Mouse (Mus musculus): Measurements from ENCODE around the gene Rbms3. TPM values are rescaled to one million over a fixed set of nuclear protein-coding genes. Genes with fewer than 3 reads are reported as not detected.

Gene Rbms3
- polyA plus RNA-seq, 1 experiment from 2014 or later, result 127 TPM

- H3K4me3 ChIP-seq, result no peak overlapping the region
- H3K9me3 ChIP-seq, result peaks cover 11% of the 10 kb centered on the region
- H3K36me3 ChIP-seq, result no peaks in the 10 kb centered on the region
- 27% methylated on average over 8 of the region's 8 CpGs for WGBS
- no peak overlapping the region for H3K4me2 ChIP-seq
- H3K27me3 ChIP-seq, result no peaks in the 10 kb centered on the region
- no peak for ATAC-seq (ENCODE audit: low read depth)
- H3K27ac ChIP-seq (replicated peaks), result peak overlapping the region; percentile 14; the same call in 1 of the 2 replicates
- no peak overlapping the region for H3K9ac ChIP-seq
- H3K4me1 ChIP-seq (replicated peaks), result peaks cover 8% of the 10 kb centered on the region
These were observed 990.0 kb downstream of the Rbms3 start for GRCm38 (mm10) chr9:116639597-116640301.

GRCm38 (mm10) chr9:116633786-116634185 is 995.9 kb downstream of the Rbms3 start:
- no peak for ATAC-seq (ENCODE audit: low read depth)

GRCm38 (mm10) chr9:116633075-116633474 is 996.6 kb downstream of the Rbms3 start:
- no peak overlapping the region for H3K27ac ChIP-seq (replicated peaks)
- no peaks in the 10 kb centered on the region for H3K4me1 ChIP-seq (replicated peaks)
- no peak overlapping the region for H3K9ac ChIP-seq
- peaks cover 3% of the 10 kb centered on the region for H3K9me3 ChIP-seq
- no peak overlapping the region for H3K4me2 ChIP-seq
- ATAC-seq (ENCODE audit: low read depth), result no peak
- H3K27me3 ChIP-seq, result no peaks in the 10 kb centered on the region
- no peaks in the 10 kb centered on the region for H3K36me3 ChIP-seq
- 82% methylated on average over 1 of the region's 1 CpGs for WGBS
- no peak overlapping the region for H3K4me3 ChIP-seq

More at GRCm38 (mm10) chr9:116633786-116634185, 995.9 kb downstream of the Rbms3 start:
- H3K4me1 ChIP-seq (replicated peaks), result no peaks in the 10 kb centered on the region
- no peaks in the 10 kb centered on the region for H3K27me3 ChIP-seq
- peaks cover 3% of the 10 kb centered on the region for H3K9me3 ChIP-seq
- 88% methylated on average over 5 of the region's 5 CpGs for WGBS
- H3K9ac ChIP-seq, result no peak overlapping the region
- no peak overlapping the region for H3K27ac ChIP-seq (replicated peaks)
- no peak overlapping the region for H3K4me3 ChIP-seq
- H3K36me3 ChIP-seq, result no peaks in the 10 kb centered on the region
- no peak overlapping the region for H3K4me2 ChIP-seq

DNA sequence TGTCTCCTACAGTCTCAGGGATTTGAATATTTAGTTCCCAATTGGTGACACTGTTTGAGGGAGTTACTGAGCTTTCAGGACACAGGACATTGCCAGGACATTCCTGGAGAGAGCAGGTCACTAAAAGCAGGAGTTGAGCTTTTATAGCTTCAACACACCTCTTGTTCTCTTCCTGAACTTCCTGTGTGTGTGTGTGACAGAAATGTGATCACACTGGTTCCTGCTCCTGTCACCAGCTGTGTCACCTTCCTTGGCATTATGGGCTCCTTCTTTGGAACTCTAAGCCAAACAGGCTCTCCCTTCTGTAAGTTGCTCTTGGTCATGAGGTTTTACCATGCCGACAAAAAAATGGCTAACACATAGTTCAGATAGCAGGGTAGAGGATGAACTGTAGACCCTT is 997.9 kb downstream of the Rbms3 start:
- Histone ChIP-seq H3K27me3 (no peaks in the 10 kb centered on the region), H3K9ac (no peak overlapping the region), H3K36me3 (no peaks in the 10 kb centered on the region), H3K9me3 (peaks cover 3% of the 10 kb centered on the region), H3K4me2 (no peak overlapping the region), H3K4me3 (no peak overlapping the region), H3K27ac (replicated peaks) (no peak overlapping the region), H3K4me1 (replicated peaks) (no peaks in the 10 kb centered on the region)
- 97% methylated on average over 1 of the region's 1 CpGs for WGBS
- ATAC-seq (ENCODE audit: low read depth), result no peak

DNA sequence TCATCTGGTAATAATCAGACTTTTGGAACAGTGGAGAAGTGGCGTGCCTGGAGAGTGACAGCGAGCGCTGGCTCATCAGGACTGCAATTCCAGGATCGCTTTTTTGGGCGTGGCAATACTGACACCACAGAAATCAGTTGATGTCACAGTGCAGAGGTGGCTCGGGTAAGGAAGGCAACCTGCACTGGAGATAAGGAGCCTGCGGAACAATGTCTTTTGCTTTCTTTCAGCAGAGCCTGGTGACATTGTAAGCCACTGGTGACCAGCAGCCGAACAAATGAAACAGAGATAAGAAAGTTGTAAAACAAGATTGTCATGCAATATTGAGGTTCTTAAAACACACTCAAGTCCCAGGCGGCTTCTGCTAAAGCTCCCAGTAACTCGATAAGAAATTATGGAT is 998.9 kb downstream of the Rbms3 start:
- Histone ChIP-seq H3K27me3 (no peaks in the 10 kb centered on the region), H3K27ac (replicated peaks) (no peak overlapping the region), H3K4me2 (no peak overlapping the region), H3K9me3 (peaks cover 3% of the 10 kb centered on the region), H3K4me1 (replicated peaks) (no peaks in the 10 kb centered on the region), H3K36me3 (no peaks in the 10 kb centered on the region), H3K9ac (no peak overlapping the region), H3K4me3 (no peak overlapping the region)
- no peak for ATAC-seq (ENCODE audit: low read depth)
- WGBS, result 90% methylated on average over 10 of the region's 10 CpGs

DNA sequence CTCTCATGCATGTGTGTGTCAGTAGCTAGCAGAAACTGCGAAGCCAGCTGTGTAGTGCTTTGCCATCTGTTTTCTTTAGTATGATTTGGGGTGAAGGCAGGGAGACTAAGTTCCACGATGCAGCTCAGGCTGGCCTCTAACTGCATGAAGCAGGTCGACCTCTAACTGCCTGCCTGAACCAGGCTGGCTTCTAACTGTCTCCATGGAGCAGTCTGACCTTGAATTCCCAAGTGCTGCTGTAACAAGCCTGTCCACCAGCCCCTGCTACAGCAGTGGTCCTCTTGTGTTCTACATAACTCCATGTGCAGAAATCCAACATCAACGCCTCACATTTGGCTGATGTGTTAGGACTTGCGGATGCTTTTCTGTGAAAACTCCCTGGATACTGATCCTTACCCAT is 1009.3 kb downstream of the Rbms3 start:
- no peak overlapping the region for H3K4me2 ChIP-seq
- no peaks in the 10 kb centered on the region for H3K27me3 ChIP-seq
- no peak overlapping the region for H3K4me3 ChIP-seq
- no peaks in the 10 kb centered on the region for H3K9me3 ChIP-seq
- no peak overlapping the region for H3K27ac ChIP-seq (replicated peaks)
- peaks cover 11% of the 10 kb centered on the region; the same call in 1 of the 2 replicates for H3K4me1 ChIP-seq (replicated peaks)
- no peak overlapping the region for H3K9ac ChIP-seq
- 77% methylated on average over 5 of the region's 5 CpGs for WGBS
- no peaks in the 10 kb centered on the region for H3K36me3 ChIP-seq
- no peak for ATAC-seq (ENCODE audit: low read depth)

DNA sequence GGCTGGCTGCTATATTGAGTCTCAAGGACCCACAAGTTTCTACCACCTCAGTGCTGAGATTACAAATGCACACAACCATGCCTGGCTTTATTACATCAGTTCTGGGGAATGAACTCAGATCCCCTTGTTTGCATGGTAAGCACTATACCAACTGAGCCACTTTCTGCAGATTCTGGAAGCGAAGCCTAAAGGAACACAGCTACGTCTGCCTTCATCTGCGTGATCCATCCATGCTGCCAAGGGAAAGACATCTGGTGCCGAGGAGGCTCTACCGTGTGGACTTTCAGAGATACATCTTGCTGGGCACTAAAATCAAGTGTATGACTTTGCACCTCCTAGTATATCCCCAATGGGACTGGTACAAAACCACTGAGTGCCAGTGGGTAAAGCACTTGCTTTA is 1010.8 kb downstream of the Rbms3 start:
- WGBS, result 92% methylated on average over 5 of the region's 5 CpGs
- no peaks in the 10 kb centered on the region for H3K9me3 ChIP-seq

GRCm38 (mm10) chr9:116613276-116613675 is 1016.4 kb downstream of the Rbms3 start:
- no peak for ATAC-seq (ENCODE audit: low read depth)
- H3K9ac ChIP-seq, result no peak overlapping the region
- H3K4me1 ChIP-seq (replicated peaks), result no peaks in the 10 kb centered on the region
- WGBS, result 86% methylated on average over 7 of the region's 7 CpGs
- H3K4me3 ChIP-seq, result no peak overlapping the region
- H3K4me2 ChIP-seq, result no peak overlapping the region
- no peaks in the 10 kb centered on the region for H3K36me3 ChIP-seq
- H3K9me3 ChIP-seq, result no peaks in the 10 kb centered on the region
- no peaks in the 10 kb centered on the region for H3K27me3 ChIP-seq
- no peak overlapping the region for H3K27ac ChIP-seq (replicated peaks)

More for the DNA sequence above, 1010.8 kb downstream of the Rbms3 start:
- peaks cover 11% of the 10 kb centered on the region; the same call in 1 of the 2 replicates for H3K4me1 ChIP-seq (replicated peaks)
- no peaks in the 10 kb centered on the region for H3K36me3 ChIP-seq
- no peak overlapping the region for H3K27ac ChIP-seq (replicated peaks)
- no peak overlapping the region for H3K4me3 ChIP-seq
- H3K9ac ChIP-seq, result no peak overlapping the region
- H3K27me3 ChIP-seq, result no peaks in the 10 kb centered on the region
- H3K4me2 ChIP-seq, result no peak overlapping the region
- no peak for ATAC-seq (ENCODE audit: low read depth)

- no peaks in the 10 kb centered on the region for H3K4me1 ChIP-seq (replicated peaks)
- 96% methylated on average over 10 of the region's 10 CpGs for WGBS
- no peak for ATAC-seq (ENCODE audit: low read depth)
- H3K27me3 ChIP-seq, result no peaks in the 10 kb centered on the region
- no peak overlapping the region for H3K4me2 ChIP-seq
- no peak overlapping the region for H3K9ac ChIP-seq
- no peaks in the 10 kb centered on the region for H3K9me3 ChIP-seq
- 0 out of 2 replicates have a peak, but pooled peaks cover 2% of the 10 kb centered on the region for H3K36me3 ChIP-seq
- H3K27ac ChIP-seq (replicated peaks), result no peak overlapping the region
- no peak overlapping the region for H3K4me3 ChIP-seq
These were observed 1033.7 kb downstream of the Rbms3 start for GRCm38 (mm10) chr9:116596046-116596445.

- no peak for ATAC-seq (ENCODE audit: low read depth)
These were observed 1037.2 kb downstream of the Rbms3 start for GRCm38 (mm10) chr9:116592486-116592885.

DNA sequence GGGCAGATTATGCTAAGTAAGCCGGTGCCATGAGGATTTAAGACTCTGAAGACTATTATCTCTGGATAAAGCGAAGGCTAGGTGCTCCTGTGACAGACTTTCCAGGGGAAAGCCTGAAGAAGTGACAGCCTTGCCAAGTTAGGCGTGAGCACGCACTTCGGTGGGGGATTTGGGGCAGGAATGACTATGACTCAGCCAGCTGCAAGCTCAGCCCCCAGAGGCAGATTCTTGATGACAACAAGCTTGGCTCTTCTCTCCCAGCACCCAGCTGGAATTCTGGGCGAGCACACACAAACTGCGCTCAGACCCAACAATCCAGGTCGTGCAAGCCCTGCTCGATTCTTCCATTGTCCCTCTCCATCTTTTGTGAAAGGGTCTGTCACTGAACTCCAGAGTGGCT is 1038.6 kb downstream of the Rbms3 start:
- no peak overlapping the region for H3K27ac ChIP-seq (replicated peaks)
- WGBS, result 85% methylated on average over 9 of the region's 9 CpGs
- no peak overlapping the region for H3K4me3 ChIP-seq
- no peak overlapping the region for H3K9ac ChIP-seq
- no peak overlapping the region for H3K4me2 ChIP-seq
- H3K36me3 ChIP-seq, result 0 out of 2 replicates have a peak, but pooled peaks cover 2% of the 10 kb centered on the region
- H3K27me3 ChIP-seq, result no peaks in the 10 kb centered on the region
- no peaks in the 10 kb centered on the region for H3K4me1 ChIP-seq (replicated peaks)
- no peak for ATAC-seq (ENCODE audit: low read depth)
- H3K9me3 ChIP-seq, result no peaks in the 10 kb centered on the region

More at GRCm38 (mm10) chr9:116592486-116592885, 1037.2 kb downstream of the Rbms3 start:
- Histone ChIP-seq H3K27ac (replicated peaks) (no peak overlapping the region), H3K9me3 (no peaks in the 10 kb centered on the region), H3K4me3 (no peak overlapping the region), H3K4me1 (replicated peaks) (no peaks in the 10 kb centered on the region), H3K9ac (no peak overlapping the region), H3K27me3 (no peaks in the 10 kb centered on the region), H3K4me2 (no peak overlapping the region), H3K36me3 (0 out of 2 replicates have a peak, but pooled peaks cover 2% of the 10 kb centered on the region)
- WGBS, result 72% methylated on average over 4 of the region's 4 CpGs

DNA sequence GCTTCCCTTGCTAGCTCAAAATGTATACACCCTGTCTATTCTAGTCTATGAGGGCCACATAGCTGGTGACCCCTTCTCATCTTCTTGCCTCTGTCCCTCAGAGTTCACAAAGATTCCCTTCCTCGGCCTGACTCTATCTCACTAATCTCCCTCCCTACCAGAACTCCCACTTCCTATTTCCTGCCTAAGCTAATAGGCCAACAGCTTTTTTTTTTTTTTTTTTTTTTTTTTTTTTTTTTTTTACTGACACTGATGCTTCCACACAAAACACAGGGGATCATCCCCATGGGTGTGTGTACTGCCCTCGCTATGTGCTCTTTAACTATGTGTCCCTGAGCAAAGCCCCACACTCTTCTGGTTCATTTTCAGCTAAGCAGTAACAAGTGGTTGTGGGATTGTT is 1060.0 kb downstream of the Rbms3 start:
- Histone ChIP-seq H3K27me3 (no peaks in the 10 kb centered on the region), H3K9me3 (no peaks in the 10 kb centered on the region), H3K9ac (no peak overlapping the region), H3K4me2 (no peak overlapping the region), H3K4me3 (no peak overlapping the region), H3K36me3 (no peaks in the 10 kb centered on the region), H3K4me1 (replicated peaks) (no peaks in the 10 kb centered on the region), H3K27ac (replicated peaks) (no peak overlapping the region)
- no peak for ATAC-seq (ENCODE audit: low read depth)
- WGBS, result 93% methylated on average over 2 of the region's 2 CpGs

GRCm38 (mm10) chr9:116566711-116567110 is 1063.0 kb downstream of the Rbms3 start:
- Histone ChIP-seq H3K9ac (no peak overlapping the region), H3K27me3 (no peaks in the 10 kb centered on the region), H3K4me2 (no peak overlapping the region), H3K4me3 (no peak overlapping the region), H3K9me3 (no peaks in the 10 kb centered on the region), H3K36me3 (no peaks in the 10 kb centered on the region), H3K27ac (replicated peaks) (no peak overlapping the region), H3K4me1 (replicated peaks) (no peaks in the 10 kb centered on the region)
- no peak for ATAC-seq (ENCODE audit: low read depth)
- WGBS, result 88% methylated on average over 7 of the region's 7 CpGs
